Mouse (Mus musculus): ENCODE measurements around the gene Tubd1. TPM values are rescaled to one million over a fixed set of nuclear protein-coding genes. Genes with fewer than 3 reads are reported as not detected.
A peak's percentile ranks its signal among the peaks of the same experiment; 100 is the strongest.

Gene Tubd1
- total and polyA plus RNA-seq, 2 experiments from 2014 or later, result 2.7 to 5.0 TPM

- H3K27me3 ChIP-seq (ENCODE audit: insufficient read depth, low read length), result no peaks in the 10 kb centered on the region
- no peak overlapping the region for H3K27ac ChIP-seq (ENCODE audit: low read depth, low read length)
- no peak for DNase-seq (ENCODE audit: low spot score)
- ATAC-seq (ENCODE audit: low FRiP score), result no peak
- H3K4me3 ChIP-seq (ENCODE audit: low read depth, low read length), result no peak overlapping the region
- no peaks in the 10 kb centered on the region for H3K36me3 ChIP-seq (ENCODE audit: insufficient read depth, low read length)
- no peak for TF ChIP-seq CTCF (IDR thresholded peaks at IDR 0.05)
- whole genome bisulfite sequencing, result 91% methylated on average over 14 of the region's 14 CpGs
- no peaks in the 10 kb centered on the region for H3K9me3 ChIP-seq (ENCODE audit: low read length)
- H3K9ac ChIP-seq (replicated peaks; ENCODE audit: low read length, poor library complexity, severe bottlenecking), result no peak overlapping the region
- no peaks in the 10 kb centered on the region for H3K4me1 ChIP-seq (ENCODE audit: insufficient read depth, low read length)
- no peak overlapping the region for H3K4me2 ChIP-seq (ENCODE audit: low read depth, low read length, poor library complexity, severe bottlenecking)
These were observed 39.5 kb downstream of the Tubd1 start for GRCm38 (mm10) chr11:86583990-86584897.

GRCm38 (mm10) chr11:86584898-86585597, 40.3 kb downstream of the Tubd1 start:
- Histone ChIP-seq H3K27ac (ENCODE audit: low read depth, low read length) (no peak overlapping the region), H3K9me3 (ENCODE audit: low read length) (no peaks in the 10 kb centered on the region), H3K4me2 (ENCODE audit: low read depth, low read length, poor library complexity, severe bottlenecking) (no peak overlapping the region), H3K27me3 (ENCODE audit: insufficient read depth, low read length) (no peaks in the 10 kb centered on the region), H3K36me3 (ENCODE audit: insufficient read depth, low read length) (no peaks in the 10 kb centered on the region), H3K4me3 (ENCODE audit: low read depth, low read length) (no peak overlapping the region), H3K4me1 (ENCODE audit: insufficient read depth, low read length) (no peaks in the 10 kb centered on the region), H3K9ac (replicated peaks; ENCODE audit: low read length, poor library complexity, severe bottlenecking) (no peak overlapping the region)
- DNase-seq (ENCODE audit: low spot score), result no peak
- no peak for ATAC-seq (ENCODE audit: low FRiP score)
- no peak for TF ChIP-seq CTCF (IDR thresholded peaks at IDR 0.05)
- WGBS, result 58% methylated on average over 7 of the region's 7 CpGs

- WGBS, result 45% methylated on average over 3 of the region's 3 CpGs
- DNase-seq (ENCODE audit: low spot score) (no peak), ATAC-seq (ENCODE audit: low FRiP score) (no peak)
- Histone ChIP-seq H3K4me2 (ENCODE audit: low read depth, low read length, poor library complexity, severe bottlenecking) (no peak overlapping the region), H3K27me3 (ENCODE audit: insufficient read depth, low read length) (no peaks in the 10 kb centered on the region), H3K4me3 (ENCODE audit: low read depth, low read length) (no peak overlapping the region), H3K36me3 (ENCODE audit: insufficient read depth, low read length) (no peaks in the 10 kb centered on the region), H3K27ac (ENCODE audit: low read depth, low read length) (no peak overlapping the region), H3K9me3 (ENCODE audit: low read length) (no peaks in the 10 kb centered on the region), H3K9ac (replicated peaks; ENCODE audit: low read length, poor library complexity, severe bottlenecking) (no peak overlapping the region), H3K4me1 (ENCODE audit: insufficient read depth, low read length) (no peaks in the 10 kb centered on the region)
- no peak for TF ChIP-seq CTCF (IDR thresholded peaks at IDR 0.05)
These were observed 40.8 kb downstream of the Tubd1 start for GRCm38 (mm10) chr11:86585598-86585984.

- no peak for TF ChIP-seq CTCF (IDR thresholded peaks at IDR 0.05)
- no peaks in the 10 kb centered on the region for H3K36me3 ChIP-seq (ENCODE audit: insufficient read depth, low read length)
- ATAC-seq (ENCODE audit: low FRiP score), result no peak
- H3K9ac ChIP-seq (replicated peaks; ENCODE audit: low read length, poor library complexity, severe bottlenecking), result peak overlapping the region; percentile 42
- peak overlapping the region; percentile 32 for H3K4me2 ChIP-seq (ENCODE audit: low read depth, low read length, poor library complexity, severe bottlenecking)
- H3K27ac ChIP-seq (ENCODE audit: low read depth, low read length), result 0 out of 2 replicates have a peak overlapping the region, but pooled peaks have one; percentile 26
- no peaks in the 10 kb centered on the region for H3K4me1 ChIP-seq (ENCODE audit: insufficient read depth, low read length)
- peak overlapping the region; percentile 28; the same call in 1 of the 2 replicates for H3K4me3 ChIP-seq (ENCODE audit: low read depth, low read length)
- WGBS, result 27% methylated on average over 12 of the region's 12 CpGs
- no peaks in the 10 kb centered on the region for H3K9me3 ChIP-seq (ENCODE audit: low read length)
- H3K27me3 ChIP-seq (ENCODE audit: insufficient read depth, low read length), result no peaks in the 10 kb centered on the region
- no peak for DNase-seq (ENCODE audit: low spot score)
These were observed 41.5 kb downstream of the Tubd1 start for GRCm38 (mm10) chr11:86586177-86586867.

- Histone ChIP-seq H3K27ac (ENCODE audit: low read depth, low read length) (no peak overlapping the region), H3K36me3 (ENCODE audit: insufficient read depth, low read length) (no peaks in the 10 kb centered on the region), H3K4me3 (ENCODE audit: low read depth, low read length) (peak overlapping the region; percentile 6; the same call in 1 of the 2 replicates), H3K27me3 (ENCODE audit: insufficient read depth, low read length) (no peaks in the 10 kb centered on the region), H3K9ac (replicated peaks; ENCODE audit: low read length, poor library complexity, severe bottlenecking) (no peak overlapping the region), H3K4me2 (ENCODE audit: low read depth, low read length, poor library complexity, severe bottlenecking) (peak overlapping the region; percentile 32), H3K9me3 (ENCODE audit: low read length) (no peaks in the 10 kb centered on the region), H3K4me1 (ENCODE audit: insufficient read depth, low read length) (no peaks in the 10 kb centered on the region)
- DNase-seq (ENCODE audit: low spot score) (peak; percentile 19), ATAC-seq (ENCODE audit: low FRiP score) (no peak)
- WGBS, result 20% methylated on average over 15 of the region's 15 CpGs
- TF ChIP-seq CTCF (IDR thresholded peaks at IDR 0.05), result no peak
These were observed 42.3 kb downstream of the Tubd1 start for GRCm38 (mm10) chr11:86586868-86587792.

Data from midbrain, postnatal 0 days (tissue).